ENCODE assay signal across 8 mouse cellular contexts in genomic region chr9:90700236-90701179, GRCm38 (mm10).
DNase-seq lines count a peak whose midpoint lies in the region; TF ChIP-seq lines count a peak whose summit lies in the region.

No protein-coding gene starts in this region.

- no peak for TF ChIP-seq EP300 in MEL (IDR thresholded peaks at IDR 0.05; ENCODE audit: low read depth in 1 of 2, low read length in 2 of 2)

- TF ChIP-seq RAD21 in MEL (IDR thresholded peaks at IDR 0.05; ENCODE audit: low read depth, low read length), result peak; percentile 48

- H3K36me3 ChIP-seq in MEL (ENCODE audit: control insufficient read depth in 1 of 2, insufficient read depth in 2 of 2, low read length in 2 of 2), result no peaks in the 10 kb centered on the region

- no peaks in the 10 kb centered on the region for H3K4me1 ChIP-seq in MEL (ENCODE audit: control insufficient read depth in 1 of 2, insufficient read depth in 2 of 2, low read length in 2 of 2)

- peak in 1 of 3 experiments; percentile 44; a peak in 2 of 6 replicates for TF ChIP-seq CTCF in MEL (IDR thresholded peaks at IDR 0.05 in 2 of 3, conservative IDR thresholded peaks at IDR 0.05 in 1 of 3; ENCODE audit: control insufficient read depth in 1 of 3, insufficient read depth in 1 of 3, low read depth in 2 of 3, low read length in 3 of 3, poor library complexity in 1 of 3, severe bottlenecking in 1 of 3)

- H3K9ac ChIP-seq in MEL (ENCODE audit: control insufficient read depth, low read depth, low read length, poor library complexity, severe bottlenecking), result no peak overlapping the region

- no peak overlapping the region for H3K4me3 ChIP-seq in MEL (ENCODE audit: control insufficient read depth in 1 of 2, insufficient read depth in 1 of 2, low read depth in 2 of 2, low read length in 2 of 2)

- TF ChIP-seq POLR2A in MEL (IDR thresholded peaks at IDR 0.05; ENCODE audit: control insufficient read depth in 1 of 2, insufficient read depth in 1 of 2, low read depth in 1 of 2, low read length in 2 of 2, poor library complexity in 1 of 2), result no peak

- no peaks in the 10 kb centered on the region for H3K9me3 ChIP-seq in MEL (replicated peaks; ENCODE audit: insufficient read depth, low read length)

- no peaks in the 10 kb centered on the region for H3K79me2 ChIP-seq in MEL (ENCODE audit: control insufficient read depth, insufficient read depth, low read length, poor library complexity)

- DNase-seq in kidney, adult 9 months, result peak; percentile 1
- DNase-seq in kidney, adult 11 months, result no peak
- DNase-seq in MEL (ENCODE audit: low read depth, low spot score), result peak; percentile 10
- DNase-seq in embryo, embryonic 10.5 days (ENCODE audit: low spot score), result peak; percentile 82
- DNase-seq in mesoderm, embryonic 11.5 days (ENCODE audit: low read depth, low spot score), result peak; percentile 59
- no peak for DNase-seq in testis, postnatal 10 days (ENCODE audit: low spot score)
- DNase-seq in spleen, postnatal 36 days (ENCODE audit: low spot score in 2 of 2), result no peak
- no peak for DNase-seq in adrenal gland, postnatal 25 days

- H3K27me3 ChIP-seq in MEL (ENCODE audit: control insufficient read depth in 1 of 2, insufficient read depth in 2 of 2, low read length in 2 of 2), result no peaks in the 10 kb centered on the region

- H3K27ac ChIP-seq in MEL (ENCODE audit: control insufficient read depth, low read depth, low read length), result no peak overlapping the region

TF ChIP-seq in MEL, 35 proteins besides CTCF, POLR2A, EP300 and RAD21:
- TF ChIP-seq ZC3H11A (IDR thresholded peaks at IDR 0.05; ENCODE audit: low read depth, low read length) (peak; percentile 41; the same call in 1 of the 2 replicates), MXI1 (IDR thresholded peaks at IDR 0.05; ENCODE audit: low read depth, low read length) (no peak), SMC3 (IDR thresholded peaks at IDR 0.05; ENCODE audit: low read depth, low read length) (peak; percentile 39), GABPA (IDR thresholded peaks at IDR 0.05; ENCODE audit: low read depth, low read length) (no peak), NELFE (IDR thresholded peaks at IDR 0.05; ENCODE audit: low read depth, low read length) (no peak), MYB (IDR thresholded peaks at IDR 0.05; ENCODE audit: low read depth, low read length) (no peak), ETS1 (IDR thresholded peaks at IDR 0.05; ENCODE audit: low read depth, low read length) (no peak)

Comparison
In these comparisons a context has a peak if more than half of its experiments do, and no peak if none do; other contexts are left out.
1. DNase-seq: peak in kidney, adult 9 months (single experiment), MEL (single experiment), embryo, embryonic 10.5 days (single experiment) and mesoderm, embryonic 11.5 days (single experiment); none in kidney, adult 11 months (single experiment), testis, postnatal 10 days (single experiment), spleen, postnatal 36 days (0 of 2) and adrenal gland, postnatal 25 days (single experiment).